Mouse (Mus musculus): Measurements from ENCODE around the gene Nrd1.

Nrd1 gene

GRCm38 (mm10) chr4:109102574-109102973, 102.1 kb downstream of the Nrd1 start:
- no peak for DNase-seq

DNA sequence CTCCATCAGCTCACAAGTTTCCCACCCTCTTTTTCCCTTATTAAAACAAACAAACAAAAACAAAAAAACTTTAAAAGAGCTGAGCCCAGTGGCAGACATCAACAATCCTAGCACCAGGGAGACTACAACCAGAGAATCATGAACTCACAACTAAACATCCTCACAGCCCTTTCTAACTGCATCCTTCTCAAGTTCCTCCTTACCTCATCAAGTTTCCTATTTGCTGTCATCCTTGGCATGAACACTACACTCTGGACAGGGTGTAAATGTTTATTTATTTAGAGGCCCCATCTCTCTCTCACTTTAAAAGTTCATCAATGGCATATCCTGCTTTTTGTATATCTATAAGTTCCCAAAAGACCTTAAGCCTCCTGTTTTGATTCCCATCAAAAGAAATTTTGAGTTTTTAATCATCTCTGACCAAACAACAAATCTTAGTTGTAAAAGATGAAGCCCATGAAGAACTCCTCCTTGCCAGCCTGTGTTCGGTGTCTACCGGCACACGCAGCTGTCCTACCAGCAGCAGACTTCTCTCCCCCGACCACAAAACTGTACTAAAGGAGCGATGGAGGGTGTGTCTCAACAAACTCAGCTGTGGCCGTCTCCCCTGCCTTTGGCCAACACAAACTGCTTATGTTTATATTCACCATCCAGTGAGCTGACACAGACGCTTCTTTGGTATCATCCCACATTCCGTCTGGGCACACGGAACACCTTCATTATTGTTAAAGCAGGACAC, 102.9 kb downstream of the Nrd1 start:
- no peak for DNase-seq

DNA sequence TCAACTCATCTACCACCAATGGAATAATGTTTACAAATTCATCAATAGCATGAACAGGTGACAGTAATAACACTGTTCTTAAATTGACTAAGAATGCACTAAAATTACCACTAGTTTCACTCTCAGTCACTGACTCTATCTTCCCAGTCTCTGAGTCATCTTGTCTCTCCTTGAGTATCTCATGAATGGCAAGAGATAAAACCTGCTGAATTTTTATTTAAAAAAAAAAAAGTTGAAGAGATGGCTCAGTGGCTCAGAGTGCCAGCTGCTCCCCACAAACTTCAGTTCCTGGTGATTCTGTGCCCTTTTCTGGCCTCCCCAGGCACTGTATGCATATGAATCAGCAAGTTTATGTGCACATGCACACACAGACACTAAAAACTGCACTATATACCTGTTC, 104.8 kb downstream of the Nrd1 start:
- DNase-seq = no peak

GRCm38 (mm10) chr4:109106034-109106433, 105.6 kb downstream of the Nrd1 start:
- DNase-seq = no peak

DNA sequence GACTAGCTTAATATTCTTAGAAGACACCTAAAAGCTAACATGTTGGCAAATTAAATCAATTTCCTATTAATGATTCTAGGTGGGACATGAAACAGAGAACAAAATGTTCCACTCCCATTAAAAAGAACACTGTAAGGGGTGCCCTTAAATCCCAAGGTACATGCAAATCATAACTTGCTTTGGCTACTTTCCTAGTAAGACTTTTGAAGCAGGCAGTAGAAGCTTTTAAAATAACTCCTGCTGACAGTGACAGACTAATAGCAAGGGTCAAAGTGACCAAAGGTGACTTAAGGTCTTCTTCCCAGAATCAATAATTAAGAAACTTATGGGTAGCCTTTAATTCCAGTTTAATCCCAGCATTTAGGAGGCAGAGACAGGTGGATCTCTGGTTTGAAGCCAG, 106.1 kb downstream of the Nrd1 start:
- DNase-seq = no peak

GRCm38 (mm10) chr4:109109012-109109411, 108.6 kb downstream of the Nrd1 start:
- no peak for DNase-seq

DNA sequence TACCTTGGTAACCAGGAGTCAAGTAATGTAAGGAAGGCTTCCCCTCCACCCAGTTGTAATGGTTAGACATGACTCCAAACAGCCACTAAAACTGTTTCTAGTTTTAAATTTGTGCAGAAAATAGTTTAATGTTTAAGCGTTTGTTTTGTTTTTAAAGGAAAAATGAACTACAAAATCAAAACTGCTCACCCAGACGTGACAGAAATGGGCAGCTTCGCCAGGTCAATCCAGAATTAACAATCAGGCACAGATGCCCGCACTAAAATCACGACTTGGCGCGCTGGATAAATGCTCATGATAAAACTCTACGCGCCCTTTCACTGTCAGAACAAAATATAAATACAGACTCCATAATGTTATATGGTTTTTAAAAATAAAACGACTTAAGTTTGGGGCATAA, 109.2 kb downstream of the Nrd1 start:
- no peak for DNase-seq

GRCm38 (mm10) chr4:109110978-109111377, 110.5 kb downstream of the Nrd1 start:
- no peak for DNase-seq
